Mouse (Mus musculus) forelimb bud, embryonic 11.5 days (tissue): ENCODE data around the gene Prkce.

Experiments
- DNase-seq: peaks from one replicate; pipeline ENCODE4 v3.0.0-alpha.2; 2012; ENCODE audit warnings: low read depth, low spot score

The Prkce gene

DNA sequence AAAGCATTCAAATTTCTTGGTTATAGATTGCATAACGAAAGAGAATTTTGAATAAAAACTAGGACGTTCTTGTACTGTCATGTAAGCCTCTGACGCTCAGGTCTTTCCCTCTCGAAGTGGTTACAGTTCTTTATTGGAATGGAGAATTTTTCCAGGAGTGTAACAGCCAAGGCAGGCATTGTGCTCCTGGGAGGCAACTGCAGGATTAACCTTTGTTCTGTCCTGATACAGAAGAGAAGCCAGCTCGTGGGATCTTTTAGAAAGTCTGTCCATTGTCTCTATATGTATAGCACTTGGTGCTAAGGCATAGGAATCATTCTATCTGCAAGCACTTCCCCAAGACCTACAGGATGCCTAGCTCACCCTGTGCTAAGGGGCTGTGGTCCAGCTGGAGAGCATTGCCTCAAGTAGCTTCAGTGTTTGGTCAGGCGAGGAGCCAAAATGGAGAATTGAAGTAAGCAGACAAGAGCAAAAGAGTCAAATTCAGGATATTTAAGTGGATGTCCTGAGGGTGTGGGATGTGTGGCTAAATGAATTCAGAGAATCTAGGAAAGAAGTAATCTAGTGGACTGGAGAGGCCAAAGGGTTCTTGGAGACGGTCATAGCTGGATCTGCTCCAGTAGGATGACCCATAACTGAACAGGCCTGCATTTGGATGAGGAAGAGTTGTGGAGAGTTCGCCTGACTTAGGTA, 240.5 kb downstream of the Prkce start:
- DNase-seq = no peak

GRCm38 (mm10) chr17:86408614-86409006, 241.0 kb downstream of the Prkce start:
- no peak for DNase-seq

DNA sequence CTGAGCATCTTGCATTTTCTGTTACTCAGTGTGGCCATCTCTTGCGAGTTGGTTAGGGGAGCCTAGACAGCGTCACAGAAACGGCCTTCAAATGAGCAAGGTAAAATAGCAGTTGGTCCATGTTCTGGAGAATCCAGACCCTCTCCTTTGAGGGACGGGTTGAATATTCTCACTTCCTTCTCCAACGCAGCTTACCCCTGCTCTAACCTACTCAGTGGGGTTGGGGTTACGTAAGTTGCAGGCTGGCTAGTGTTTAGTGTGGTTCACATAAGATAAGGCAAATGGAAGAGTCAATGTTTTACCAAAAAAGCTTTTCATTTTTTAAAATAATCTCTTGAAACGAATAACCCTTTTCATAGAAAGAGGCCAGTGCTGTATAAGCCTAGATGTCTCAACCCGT, 241.9 kb downstream of the Prkce start:
- no peak for DNase-seq

DNA sequence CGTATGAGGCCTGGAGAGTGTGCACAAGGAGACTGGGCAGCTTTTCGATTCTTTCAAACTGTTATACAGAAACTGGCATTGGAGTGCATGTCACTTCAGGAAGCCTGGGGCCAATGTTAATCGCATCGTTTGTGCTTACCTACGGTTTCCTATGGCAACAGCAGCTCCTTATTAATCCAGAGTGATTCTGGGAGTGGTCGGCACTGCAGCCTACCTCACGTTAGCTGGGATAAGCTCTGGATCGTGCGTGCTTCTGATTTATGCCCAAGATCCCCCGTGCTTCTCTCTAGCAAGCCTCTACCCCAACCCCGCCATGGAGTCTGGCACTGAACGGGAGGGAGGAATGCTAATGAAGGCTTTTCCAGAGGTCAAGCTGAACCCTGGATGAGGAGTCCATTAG, 242.9 kb downstream of the Prkce start:
- DNase-seq = no peak

- no peak for DNase-seq
These were observed 244.6 kb downstream of the Prkce start for GRCm38 (mm10) chr17:86412141-86412540.

DNA sequence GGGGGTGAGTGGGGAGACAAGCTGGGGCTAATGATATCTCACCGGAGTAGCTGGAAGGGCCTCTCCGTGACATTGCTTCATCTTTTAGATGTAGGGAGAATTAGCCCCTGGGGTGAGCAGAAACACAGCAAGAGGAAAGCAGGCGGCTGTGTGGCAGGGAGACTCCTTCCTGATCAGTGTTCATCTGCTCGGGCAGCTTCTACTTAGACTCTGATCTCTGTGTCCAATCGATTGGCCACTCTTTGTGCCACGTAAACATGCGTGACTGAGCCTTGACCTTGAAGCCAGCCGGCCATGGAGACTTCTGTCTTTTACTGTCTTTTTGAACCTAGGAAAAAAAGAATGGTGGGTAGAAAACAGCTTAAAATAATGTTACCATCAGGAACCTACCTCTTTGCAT, 247.0 kb downstream of the Prkce start:
- DNase-seq = no peak

DNA sequence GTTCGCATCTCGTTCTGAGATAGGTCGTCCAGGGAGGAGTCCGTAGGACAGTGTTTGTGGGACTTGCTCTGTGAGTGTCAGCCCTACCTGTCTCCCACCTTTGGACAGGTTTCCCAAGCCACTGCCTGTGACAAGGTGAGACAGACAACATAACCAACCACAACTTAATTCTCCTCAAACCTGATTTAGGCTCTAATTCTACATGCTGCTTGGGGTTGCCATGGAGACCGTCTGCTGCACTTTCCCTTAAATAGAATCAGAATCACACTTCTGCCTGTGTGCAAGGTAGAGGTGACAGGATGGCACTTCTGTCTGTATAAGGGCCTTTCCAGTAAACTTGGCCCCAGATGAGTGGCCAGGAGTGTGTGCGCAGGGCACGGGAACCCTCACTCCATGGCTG, 248.4 kb downstream of the Prkce start:
- no peak for DNase-seq

- no peak for DNase-seq
These were observed 250.7 kb downstream of the Prkce start for GRCm38 (mm10) chr17:86418334-86418733.

GRCm38 (mm10) chr17:86419199-86419598, 251.6 kb downstream of the Prkce start:
- DNase-seq = no peak

DNA sequence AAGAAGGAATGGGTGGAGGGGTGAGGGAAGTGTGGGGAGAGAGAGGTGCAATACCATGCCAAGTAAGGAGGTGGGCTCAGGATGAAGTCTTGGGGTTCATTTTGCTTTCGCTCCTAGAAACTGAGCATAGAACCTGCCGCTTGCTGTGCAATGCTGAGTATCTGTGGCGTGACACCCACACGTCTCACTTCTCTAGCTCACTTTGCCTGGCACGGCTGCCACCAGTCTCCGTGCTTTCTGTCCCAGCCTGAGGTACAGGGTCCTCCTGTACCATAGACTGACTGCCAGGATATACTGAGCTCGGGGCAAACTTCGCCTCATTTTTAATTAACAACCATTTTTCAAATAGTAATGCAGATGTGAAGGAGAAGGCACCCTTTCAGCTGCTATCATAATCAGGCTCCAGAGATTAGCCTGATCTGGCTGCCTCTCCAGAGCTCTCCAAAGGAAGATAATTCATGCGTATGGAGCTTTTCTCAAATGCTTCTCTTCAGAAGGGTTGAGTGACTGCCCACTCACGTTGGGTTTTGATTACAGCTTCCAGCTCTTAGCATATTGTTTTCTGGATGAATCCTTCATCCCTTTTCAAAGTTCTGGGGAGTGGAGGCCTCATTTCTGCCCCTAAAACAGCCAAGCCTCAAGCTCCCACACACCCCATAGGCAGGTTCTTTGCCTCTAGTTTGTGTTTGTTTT, 253.2 kb downstream of the Prkce start:
- no peak for DNase-seq

- no peak for DNase-seq
These were observed 254.4 kb downstream of the Prkce start for GRCm38 (mm10) chr17:86422023-86422422.

DNA sequence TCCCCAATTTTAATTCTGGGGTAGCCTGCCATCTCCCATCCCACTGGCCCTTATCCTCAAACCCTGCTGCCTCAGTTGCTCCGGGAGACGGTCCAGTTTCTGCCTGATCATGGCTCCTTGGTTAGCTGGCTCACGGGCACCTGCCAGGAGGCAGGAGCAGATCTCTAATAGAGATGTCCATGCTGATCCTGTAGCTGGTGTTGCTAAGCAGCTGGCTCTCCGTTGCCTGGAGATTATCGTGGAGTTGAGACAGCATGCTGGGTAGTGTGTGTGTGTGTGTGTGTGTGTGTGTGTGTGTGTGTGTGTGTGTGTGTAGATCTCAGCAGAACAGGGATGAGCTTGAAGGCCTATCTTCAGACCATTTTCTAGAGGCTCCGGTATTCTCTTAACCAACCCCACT, 262.3 kb downstream of the Prkce start:
- DNase-seq = no peak

DNA sequence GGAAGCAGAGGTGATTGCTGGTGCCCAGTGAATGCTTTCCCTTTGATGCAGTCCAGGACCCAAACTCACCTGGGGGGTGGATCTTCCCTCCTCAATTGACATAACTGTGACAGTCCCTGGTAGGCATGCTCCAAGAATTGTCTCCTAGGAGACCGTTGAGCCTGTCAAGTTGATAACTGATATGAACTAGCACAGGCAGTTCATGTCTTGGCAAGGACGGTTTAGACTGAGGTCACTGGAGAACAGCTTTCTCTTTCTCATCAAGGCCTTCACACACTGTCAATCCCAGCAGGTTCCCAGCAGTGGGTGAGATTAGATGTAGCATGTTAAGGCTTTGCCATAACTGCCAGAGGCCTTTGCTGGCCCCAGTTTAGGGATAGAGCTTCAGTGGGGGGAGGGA, 265.5 kb downstream of the Prkce start:
- no peak for DNase-seq

DNA sequence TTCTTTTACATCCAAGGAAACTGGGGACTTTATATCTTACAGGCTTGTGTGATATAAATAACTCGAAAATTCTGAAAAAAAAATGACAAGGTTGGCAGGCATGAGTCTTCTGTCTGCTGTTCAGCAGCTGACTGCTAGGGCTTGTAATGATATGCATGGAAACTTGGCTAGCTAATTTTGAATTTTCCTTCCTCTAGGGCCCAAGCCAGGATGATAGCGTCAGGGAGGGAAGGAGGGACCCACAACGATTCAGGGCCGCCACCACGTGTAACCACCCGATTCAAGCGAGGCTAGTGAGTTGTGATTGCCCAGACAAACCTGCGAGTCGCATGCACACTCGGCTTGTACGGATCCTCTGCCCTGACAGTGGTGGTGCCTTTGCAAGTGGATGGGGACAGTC, 266.2 kb downstream of the Prkce start:
- DNase-seq = no peak

- DNase-seq = no peak
These were observed 267.2 kb downstream of the Prkce start for GRCm38 (mm10) chr17:86434781-86435180.

DNA sequence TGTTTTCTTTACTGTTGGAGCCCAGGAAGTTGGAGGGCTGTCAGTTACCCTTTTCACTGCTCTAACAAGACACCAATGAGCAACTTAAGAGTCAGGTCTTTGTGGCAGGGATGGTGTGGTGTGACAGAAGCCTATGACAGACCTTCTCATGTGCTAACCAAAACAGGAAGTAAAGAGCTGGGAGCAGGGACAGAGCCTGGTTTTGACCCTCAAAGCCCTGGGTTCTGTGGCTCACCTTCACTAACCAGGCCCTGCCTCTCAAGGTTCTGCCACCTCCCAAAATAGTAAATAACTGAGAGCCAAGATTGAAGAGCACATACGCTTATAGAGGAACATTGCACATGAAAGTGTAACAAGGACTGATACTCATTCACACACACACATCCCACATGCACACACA, 268.0 kb downstream of the Prkce start:
- DNase-seq = no peak

DNA sequence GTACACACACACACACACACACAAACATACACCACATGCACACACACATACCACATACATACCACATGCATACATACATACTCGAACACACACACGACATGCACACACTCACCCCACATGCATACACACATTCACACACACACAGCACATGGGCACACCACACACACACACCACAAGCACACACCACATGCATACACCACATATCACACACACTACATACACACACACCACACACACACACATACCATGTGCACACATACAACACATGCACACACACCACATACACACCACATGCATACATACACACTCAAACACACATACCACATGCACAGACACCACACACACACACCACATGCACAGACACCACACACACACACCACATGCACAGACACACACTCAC, 268.4 kb downstream of the Prkce start:
- no peak for DNase-seq

DNA sequence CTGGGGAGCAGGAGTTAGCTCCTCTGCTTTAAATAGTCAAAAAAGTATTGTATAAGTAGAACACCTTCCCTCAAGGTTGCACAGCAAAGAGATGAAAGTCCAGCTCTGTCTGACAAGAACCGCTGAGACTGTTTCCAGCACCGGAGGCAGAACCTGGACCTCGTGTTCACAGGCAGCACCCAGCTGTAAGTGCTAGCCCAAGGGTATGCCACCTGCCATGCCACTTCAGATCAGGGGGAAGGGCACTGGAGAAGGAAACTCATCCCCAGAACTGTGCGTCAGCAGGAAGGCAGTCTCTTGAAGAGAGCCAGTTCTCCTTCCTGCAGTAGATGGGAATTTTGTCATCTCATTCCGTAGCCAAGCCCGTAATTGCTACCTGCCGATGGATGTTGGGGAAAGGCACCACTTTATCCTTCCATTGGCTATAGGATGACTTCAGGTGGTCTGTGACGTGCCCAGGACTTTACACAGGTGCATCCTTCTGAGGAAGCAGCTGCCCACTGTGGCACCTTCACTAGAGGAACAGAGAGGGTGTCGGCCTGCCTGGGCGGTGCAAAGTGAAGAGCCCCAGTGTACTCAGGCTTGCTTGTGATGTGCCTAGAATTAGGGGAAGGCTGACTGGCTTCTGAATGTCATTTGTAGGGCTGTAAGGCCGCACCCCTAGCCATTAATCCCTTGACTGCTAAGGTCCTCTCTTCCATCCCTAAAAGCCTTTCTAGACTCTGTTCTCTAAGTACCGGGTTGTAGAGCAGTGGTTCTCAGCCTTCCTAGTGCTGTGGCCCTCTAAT, 269.2 kb downstream of the Prkce start:
- DNase-seq = no peak

GRCm38 (mm10) chr17:86437516-86438277, 270.1 kb downstream of the Prkce start:
- DNase-seq = no peak

DNA sequence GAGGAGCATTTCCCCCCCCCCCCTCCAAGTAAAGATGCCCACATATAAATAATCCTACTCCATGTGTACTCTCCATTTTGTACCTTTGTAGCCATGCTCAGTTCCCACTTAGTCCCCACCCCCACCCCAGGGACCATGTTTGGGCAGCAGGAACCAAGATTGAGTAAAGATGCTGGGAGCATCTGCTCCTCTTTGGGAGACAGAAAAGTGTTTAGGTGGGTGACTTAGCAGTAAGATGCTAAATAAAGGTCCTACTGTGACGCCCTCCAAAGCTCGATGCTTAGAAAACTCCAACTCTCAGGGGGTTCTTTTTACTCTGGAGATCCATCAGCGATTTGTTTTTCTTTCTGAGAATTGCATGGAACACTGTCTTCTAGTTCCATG, 270.7 kb downstream of the Prkce start:
- DNase-seq = no peak

DNA sequence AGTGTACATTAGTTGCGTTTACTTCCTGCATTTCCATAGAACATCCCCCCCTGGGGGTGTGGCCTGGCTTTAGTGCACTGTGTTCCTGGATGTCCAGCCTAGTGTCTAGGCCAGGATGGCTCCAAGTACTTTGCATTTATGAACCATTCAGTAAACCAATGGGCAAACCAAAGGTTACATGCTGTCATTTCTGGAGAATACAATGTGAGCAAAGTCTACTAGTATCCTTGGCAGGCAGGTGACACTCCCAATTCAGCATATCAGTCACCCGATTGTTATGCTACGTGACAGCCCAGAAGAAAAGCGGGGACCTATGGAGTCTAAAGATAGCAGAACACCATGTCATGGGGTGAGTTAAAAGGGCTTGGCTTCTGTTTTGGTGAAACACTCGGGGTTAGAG, 271.2 kb downstream of the Prkce start:
- DNase-seq = no peak

GRCm38 (mm10) chr17:86441098-86441497, 273.5 kb downstream of the Prkce start:
- no peak for DNase-seq
